Mouse (Mus musculus): ENCODE measurements at regions not wholly inside any gene's neighbourhood (a gene's known extent, or its start where the extent isn't known, plus 50 kb on each side); places are given as distances from the start of the nearest gene placed in this dataset.
A peak's percentile ranks its signal among the peaks of the same experiment; 100 is the strongest.

DNA sequence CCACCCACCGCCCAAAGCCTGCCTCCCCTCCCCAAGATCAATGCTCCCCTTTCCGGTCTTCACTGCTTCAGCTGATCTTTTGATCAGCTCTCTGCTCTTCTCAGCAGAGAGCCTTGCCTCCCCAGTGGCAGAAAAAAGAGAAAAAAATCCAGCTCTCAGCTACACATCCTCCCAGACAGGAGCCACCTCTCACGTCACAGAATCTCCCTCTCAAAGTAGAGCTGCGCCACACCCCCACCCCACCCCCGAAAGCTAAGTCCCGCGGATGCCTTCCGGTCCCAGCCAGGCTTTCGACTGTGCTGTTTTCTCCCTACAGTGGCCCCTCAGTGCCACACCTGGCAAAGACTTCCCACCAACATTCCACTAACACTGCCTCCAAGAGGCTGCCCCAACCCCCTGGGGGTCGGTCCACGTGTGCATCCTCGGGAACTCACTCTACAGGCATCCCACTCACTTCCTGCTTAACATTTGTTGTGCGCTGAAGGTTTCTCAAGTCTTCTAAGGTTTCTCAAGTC lies 99.4 kb downstream of the Il20rb start:
- 21% methylated on average over 13 of the region's 13 CpGs for WGBS

DNA sequence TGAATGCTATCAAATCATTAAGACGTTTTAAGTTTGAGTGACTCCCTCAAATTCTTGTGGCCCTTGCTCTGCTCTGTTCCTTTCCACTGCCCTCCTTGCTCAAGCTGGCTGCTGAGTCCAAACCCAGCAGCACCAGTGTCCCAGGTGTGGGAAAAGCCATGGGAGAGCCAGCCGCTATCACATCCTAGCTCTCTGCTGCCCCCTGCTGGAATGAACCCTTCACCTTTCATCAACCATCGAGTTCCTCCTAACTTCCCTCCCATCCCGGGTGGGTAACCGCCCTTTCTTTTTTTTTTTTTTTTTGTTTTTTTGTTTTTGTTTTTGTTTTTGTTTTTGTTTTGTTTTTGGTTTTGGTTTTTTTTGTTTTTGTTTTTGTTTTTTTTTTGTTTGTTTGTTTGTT lies 104.1 kb downstream of the Il20rb start:
- no peaks in the 10 kb centered on the region for H3K9me3 ChIP-seq (replicated peaks; ENCODE audit: control insufficient read depth, low read length)
- no peaks in the 10 kb centered on the region for H3K4me1 ChIP-seq (ENCODE audit: control insufficient read depth, insufficient read depth, low read length)
- no peaks in the 10 kb centered on the region for H3K36me3 ChIP-seq (ENCODE audit: control insufficient read depth, insufficient read depth)
- no peak overlapping the region for H3K4me3 ChIP-seq (ENCODE audit: low read length)
- no peaks in the 10 kb centered on the region for H3K27me3 ChIP-seq (ENCODE audit: control insufficient read depth, insufficient read depth, low read length)
- H3K4me2 ChIP-seq (ENCODE audit: low read depth, low read length): no peak overlapping the region
- no peak overlapping the region for H3K9ac ChIP-seq (ENCODE audit: low read length)
- no peak for ATAC-seq (replicated peaks; ENCODE audit: extremely low read depth, insufficient read depth, low FRiP score)
- 33% methylated on average over 5 of the region's 5 CpGs for WGBS
- no peak overlapping the region for H3K27ac ChIP-seq (ENCODE audit: low read length)

More for the DNA sequence above, 99.4 kb downstream of the Il20rb start:
- no peak overlapping the region for H3K4me3 ChIP-seq (ENCODE audit: low read length)
- H3K27me3 ChIP-seq (ENCODE audit: control insufficient read depth, insufficient read depth, low read length): no peaks in the 10 kb centered on the region
- no peak overlapping the region for H3K9ac ChIP-seq (ENCODE audit: low read length)
- H3K4me2 ChIP-seq (ENCODE audit: low read depth, low read length): no peak overlapping the region
- no peaks in the 10 kb centered on the region for H3K4me1 ChIP-seq (ENCODE audit: control insufficient read depth, insufficient read depth, low read length)
- no peaks in the 10 kb centered on the region for H3K36me3 ChIP-seq (ENCODE audit: control insufficient read depth, insufficient read depth)
- H3K27ac ChIP-seq (ENCODE audit: low read length): no peak overlapping the region
- ATAC-seq (replicated peaks; ENCODE audit: extremely low read depth, insufficient read depth, low FRiP score): no peak
- H3K9me3 ChIP-seq (replicated peaks; ENCODE audit: control insufficient read depth, low read length): no peaks in the 10 kb centered on the region

DNA sequence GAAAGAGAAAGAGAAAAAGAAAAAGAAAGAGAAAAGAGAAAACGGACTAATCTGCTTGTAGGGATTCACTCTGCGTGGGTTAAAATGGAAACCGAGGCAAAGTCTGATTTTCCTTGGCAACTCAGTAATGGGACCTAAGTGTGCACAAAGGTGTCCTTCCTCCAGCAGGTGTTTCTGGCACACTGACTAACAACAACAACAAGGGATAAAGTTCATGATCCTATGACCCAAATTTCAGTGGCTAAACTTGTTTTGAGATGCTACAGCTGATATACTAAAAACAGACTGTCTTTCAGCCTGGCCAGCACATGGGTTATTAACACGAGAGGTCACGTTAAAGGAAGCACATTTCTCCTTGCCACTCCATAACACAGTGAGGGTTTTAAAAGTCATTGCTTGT lies 116.7 kb downstream of the Il20rb start:
- H3K27me3 ChIP-seq (ENCODE audit: control insufficient read depth, insufficient read depth, low read length): no peaks in the 10 kb centered on the region
- H3K4me1 ChIP-seq (ENCODE audit: control insufficient read depth, insufficient read depth, low read length): no peaks in the 10 kb centered on the region
- no peak overlapping the region for H3K9ac ChIP-seq (ENCODE audit: low read length)
- no peak for ATAC-seq (replicated peaks; ENCODE audit: extremely low read depth, insufficient read depth, low FRiP score)
- H3K27ac ChIP-seq (ENCODE audit: low read length): no peak overlapping the region
- H3K36me3 ChIP-seq (ENCODE audit: control insufficient read depth, insufficient read depth): no peaks in the 10 kb centered on the region
- no peak overlapping the region for H3K4me2 ChIP-seq (ENCODE audit: low read depth, low read length)
- no peaks in the 10 kb centered on the region for H3K9me3 ChIP-seq (replicated peaks; ENCODE audit: control insufficient read depth, low read length)
- H3K4me3 ChIP-seq (ENCODE audit: low read length): no peak overlapping the region
- WGBS: 84% methylated on average over 5 of the region's 5 CpGs

DNA sequence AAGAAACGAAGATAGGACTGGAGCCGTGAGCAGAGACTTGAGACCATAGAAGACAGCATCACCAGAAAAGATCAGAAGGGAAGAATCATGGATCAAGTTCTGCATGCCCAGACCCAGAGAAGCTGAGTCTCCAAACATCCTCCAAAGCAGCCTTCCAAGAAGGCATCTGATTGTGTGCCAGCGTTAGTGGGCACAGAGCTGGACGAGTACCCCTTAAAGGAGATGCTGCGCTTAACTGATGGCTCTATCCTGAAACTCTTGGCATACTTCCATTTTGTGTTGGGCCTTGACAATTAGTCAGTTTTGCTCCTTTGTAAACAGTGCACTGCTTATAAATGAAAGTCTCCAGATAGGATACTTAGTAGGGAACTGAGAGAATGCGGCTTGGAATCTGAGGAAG lies 119.8 kb downstream of the Il20rb start:
- no peak overlapping the region for H3K9ac ChIP-seq (ENCODE audit: low read length)
- no peak overlapping the region for H3K4me3 ChIP-seq (ENCODE audit: low read length)
- no peaks in the 10 kb centered on the region for H3K27me3 ChIP-seq (ENCODE audit: control insufficient read depth, insufficient read depth, low read length)
- ATAC-seq (replicated peaks; ENCODE audit: extremely low read depth, insufficient read depth, low FRiP score): no peak
- H3K9me3 ChIP-seq (replicated peaks; ENCODE audit: control insufficient read depth, low read length): no peaks in the 10 kb centered on the region
- H3K4me1 ChIP-seq (ENCODE audit: control insufficient read depth, insufficient read depth, low read length): no peaks in the 10 kb centered on the region
- H3K4me2 ChIP-seq (ENCODE audit: low read depth, low read length): no peak overlapping the region
- no peaks in the 10 kb centered on the region for H3K36me3 ChIP-seq (ENCODE audit: control insufficient read depth, insufficient read depth)
- 58% methylated on average over 6 of the region's 6 CpGs for WGBS
- no peak overlapping the region for H3K27ac ChIP-seq (ENCODE audit: low read length)

DNA sequence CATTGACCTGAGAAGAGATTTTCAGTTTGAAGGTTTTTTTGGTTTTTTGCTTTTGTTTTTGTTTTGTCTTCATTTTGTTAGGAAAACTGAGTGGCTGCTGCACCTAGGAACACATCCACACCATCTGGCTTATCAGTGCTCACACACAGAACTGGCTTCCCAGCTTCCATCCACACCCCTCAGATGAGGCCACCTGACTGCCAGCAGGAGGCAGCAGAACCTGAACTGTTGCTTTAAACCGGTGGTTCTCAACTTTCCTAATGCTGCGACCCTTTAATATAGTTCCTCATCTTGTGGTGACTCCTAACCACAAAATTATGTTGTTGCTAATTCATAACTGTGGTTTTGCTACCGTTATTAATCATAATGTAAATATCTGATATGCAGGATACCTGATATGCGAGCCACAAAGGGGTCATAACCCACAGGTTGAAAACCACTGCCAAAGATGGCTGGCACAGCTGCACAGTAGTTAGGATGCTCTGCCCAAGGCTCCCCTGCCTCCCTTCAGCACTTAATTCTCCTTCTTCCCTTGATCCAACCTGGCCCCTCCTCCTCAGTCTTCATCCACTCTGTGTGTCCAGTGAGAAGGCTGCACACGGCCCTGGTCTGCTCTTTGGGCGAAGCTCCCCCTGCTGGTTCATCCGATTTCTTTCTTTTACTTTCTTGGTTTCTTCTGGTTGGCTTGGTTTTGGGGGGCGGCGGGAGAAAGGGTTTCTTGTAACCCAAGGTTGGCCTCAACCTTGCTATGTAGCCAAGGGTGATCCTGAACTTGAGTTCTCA lies 126.5 kb downstream of the Il20rb start:
- H3K4me3 ChIP-seq (ENCODE audit: low read length): no peak overlapping the region
- no peaks in the 10 kb centered on the region for H3K27me3 ChIP-seq (ENCODE audit: control insufficient read depth, insufficient read depth, low read length)
- WGBS: 67% methylated on average over 9 of the region's 9 CpGs
- H3K9ac ChIP-seq (ENCODE audit: low read length): no peak overlapping the region
- ATAC-seq (replicated peaks; ENCODE audit: extremely low read depth, insufficient read depth, low FRiP score): no peak
- no peak overlapping the region for H3K4me2 ChIP-seq (ENCODE audit: low read depth, low read length)
- no peaks in the 10 kb centered on the region for H3K4me1 ChIP-seq (ENCODE audit: control insufficient read depth, insufficient read depth, low read length)
- H3K27ac ChIP-seq (ENCODE audit: low read length): no peak overlapping the region
- no peaks in the 10 kb centered on the region for H3K9me3 ChIP-seq (replicated peaks; ENCODE audit: control insufficient read depth, low read length)
- no peaks in the 10 kb centered on the region for H3K36me3 ChIP-seq (ENCODE audit: control insufficient read depth, insufficient read depth)

DNA sequence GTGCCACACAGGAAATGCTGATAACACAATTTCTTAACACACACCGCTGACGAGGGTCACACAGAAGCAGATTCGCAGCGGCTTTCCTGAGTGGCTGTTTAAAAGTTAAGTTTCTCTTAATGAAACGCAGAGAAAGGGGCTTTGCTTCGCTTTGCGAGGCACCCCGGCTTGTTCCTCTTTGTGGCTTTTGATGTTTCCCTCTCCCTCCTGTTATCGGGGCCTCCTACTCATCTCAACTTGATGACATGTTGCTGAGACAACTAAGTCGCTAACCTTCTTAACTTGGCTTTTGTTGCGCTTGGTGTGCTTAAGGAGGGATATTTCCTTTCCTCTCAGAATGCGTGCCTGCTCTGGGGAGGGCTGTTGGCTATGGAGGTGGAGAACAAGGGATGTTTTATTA lies 129.0 kb downstream of the Il20rb start:
- peak overlapping the region; percentile 44 for H3K4me2 ChIP-seq (ENCODE audit: low read depth, low read length)
- H3K27me3 ChIP-seq (ENCODE audit: control insufficient read depth, insufficient read depth, low read length): no peaks in the 10 kb centered on the region
- 33% methylated on average over 12 of the region's 12 CpGs for WGBS
- no peaks in the 10 kb centered on the region for H3K36me3 ChIP-seq (ENCODE audit: control insufficient read depth, insufficient read depth)
- ATAC-seq (replicated peaks; ENCODE audit: extremely low read depth, insufficient read depth, low FRiP score): no peak
- no peaks in the 10 kb centered on the region for H3K9me3 ChIP-seq (replicated peaks; ENCODE audit: control insufficient read depth, low read length)
- H3K4me1 ChIP-seq (ENCODE audit: control insufficient read depth, insufficient read depth, low read length): no peaks in the 10 kb centered on the region
- no peak overlapping the region for H3K9ac ChIP-seq (ENCODE audit: low read length)
- H3K4me3 ChIP-seq (ENCODE audit: low read length): peak overlapping the region; percentile 19; the same call in 1 of the 2 replicates
- H3K27ac ChIP-seq (ENCODE audit: low read length): no peak overlapping the region

DNA sequence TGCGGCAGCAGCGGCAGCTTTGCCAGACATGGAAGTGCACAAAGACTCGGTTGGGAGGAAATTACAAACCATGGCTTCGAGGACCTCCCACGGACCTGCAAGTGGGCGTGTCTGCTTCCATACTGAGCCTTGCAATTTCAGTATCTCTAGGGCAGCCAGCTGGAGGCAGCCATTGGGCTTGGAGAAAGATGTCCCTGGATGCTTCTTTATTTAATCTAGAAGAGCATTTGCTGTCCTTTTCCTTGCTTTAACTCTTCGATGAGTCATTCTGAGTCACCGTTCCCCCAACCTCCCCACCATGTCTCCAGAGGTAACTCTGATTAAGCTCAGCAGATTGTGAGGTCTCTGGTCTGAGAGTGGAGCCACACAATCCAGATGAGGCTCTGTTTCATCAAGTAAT lies 145.8 kb downstream of the Il20rb start:
- no peak for ATAC-seq (replicated peaks; ENCODE audit: extremely low read depth, insufficient read depth, low FRiP score)
- WGBS: 72% methylated on average over 8 of the region's 8 CpGs

DNA sequence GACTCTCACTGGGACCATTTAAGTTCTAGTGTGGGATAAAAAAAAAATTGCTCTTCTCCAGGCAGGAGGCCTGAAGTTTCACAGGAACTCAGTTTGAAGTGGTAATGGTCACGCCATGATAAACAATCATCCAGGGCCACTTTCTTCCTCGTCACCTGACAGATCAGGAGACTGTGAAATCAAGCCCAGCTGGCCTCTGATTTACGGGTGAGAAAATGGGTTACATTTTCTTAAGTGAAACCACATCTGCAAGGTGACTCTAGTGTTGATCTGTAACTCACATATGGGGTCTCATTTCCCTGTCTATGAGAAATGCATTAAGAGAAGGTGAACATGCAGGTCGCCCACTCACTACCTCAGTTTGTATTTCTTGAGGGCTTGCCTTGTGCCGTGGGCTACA lies 178.8 kb downstream of the Il20rb start:
- H3K4me3 ChIP-seq (ENCODE audit: low read length): no peak overlapping the region
- H3K4me2 ChIP-seq (ENCODE audit: low read depth, low read length): no peak overlapping the region
- H3K36me3 ChIP-seq (ENCODE audit: control insufficient read depth, insufficient read depth): no peaks in the 10 kb centered on the region
- H3K27me3 ChIP-seq (ENCODE audit: control insufficient read depth, insufficient read depth, low read length): no peaks in the 10 kb centered on the region
- peaks cover 3% of the 10 kb centered on the region; the same call in 1 of the 2 replicates for H3K9me3 ChIP-seq (replicated peaks; ENCODE audit: control insufficient read depth, low read length)
- no peak for ATAC-seq (replicated peaks; ENCODE audit: extremely low read depth, insufficient read depth, low FRiP score)
- H3K9ac ChIP-seq (ENCODE audit: low read length): no peak overlapping the region
- 54% methylated on average over 5 of the region's 5 CpGs for WGBS
- no peaks in the 10 kb centered on the region for H3K4me1 ChIP-seq (ENCODE audit: control insufficient read depth, insufficient read depth, low read length)
- H3K27ac ChIP-seq (ENCODE audit: low read length): no peak overlapping the region

More for the DNA sequence above, 145.8 kb downstream of the Il20rb start:
- Histone ChIP-seq H3K27me3 (ENCODE audit: control insufficient read depth, insufficient read depth, low read length) (no peaks in the 10 kb centered on the region), H3K4me1 (ENCODE audit: control insufficient read depth, insufficient read depth, low read length) (no peaks in the 10 kb centered on the region), H3K9ac (ENCODE audit: low read length) (no peak overlapping the region), H3K4me3 (ENCODE audit: low read length) (no peak overlapping the region), H3K27ac (ENCODE audit: low read length) (no peak overlapping the region), H3K4me2 (ENCODE audit: low read depth, low read length) (no peak overlapping the region), H3K36me3 (ENCODE audit: control insufficient read depth, insufficient read depth) (no peaks in the 10 kb centered on the region), H3K9me3 (replicated peaks; ENCODE audit: control insufficient read depth, low read length) (no peaks in the 10 kb centered on the region)

DNA sequence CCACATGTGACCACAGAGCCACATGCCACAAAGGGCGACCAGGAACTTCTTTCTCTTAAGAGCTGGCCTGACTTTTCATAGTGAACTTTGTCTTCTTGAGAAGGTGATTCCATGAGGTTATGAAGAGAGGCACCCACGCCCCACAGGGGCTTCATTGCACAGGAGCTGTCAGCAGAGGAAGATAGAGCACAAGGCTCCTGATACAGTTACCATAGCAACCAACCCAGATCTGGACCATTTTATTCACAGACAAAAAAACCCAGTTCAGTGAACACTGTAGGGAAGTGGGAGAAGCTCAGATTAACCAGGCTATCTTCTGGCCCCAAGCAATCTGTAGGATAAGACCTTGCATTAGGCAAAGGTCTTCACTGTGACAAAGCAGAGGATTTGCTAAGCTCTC lies 179.2 kb downstream of the Il20rb start:
- no peak for ATAC-seq (replicated peaks; ENCODE audit: extremely low read depth, insufficient read depth, low FRiP score)

More for the DNA sequence above, 179.2 kb downstream of the Il20rb start:
- no peak overlapping the region for H3K27ac ChIP-seq (ENCODE audit: low read length)
- H3K27me3 ChIP-seq (ENCODE audit: control insufficient read depth, insufficient read depth, low read length): no peaks in the 10 kb centered on the region
- H3K9me3 ChIP-seq (replicated peaks; ENCODE audit: control insufficient read depth, low read length): peaks cover 3% of the 10 kb centered on the region; the same call in 1 of the 2 replicates
- WGBS: 51% methylated on average over 2 of the region's 2 CpGs
- H3K4me1 ChIP-seq (ENCODE audit: control insufficient read depth, insufficient read depth, low read length): no peaks in the 10 kb centered on the region
- no peak overlapping the region for H3K4me3 ChIP-seq (ENCODE audit: low read length)
- H3K9ac ChIP-seq (ENCODE audit: low read length): no peak overlapping the region
- no peak overlapping the region for H3K4me2 ChIP-seq (ENCODE audit: low read depth, low read length)
- no peaks in the 10 kb centered on the region for H3K36me3 ChIP-seq (ENCODE audit: control insufficient read depth, insufficient read depth)
